Mouse (Mus musculus) bone marrow, adult 2 months (tissue): Measurements from ENCODE around the gene Tmem208.

ENCODE experiments used
- CTCF ChIP-seq: fragments of 200-500 bp; IDR thresholded peaks from 2 replicates; pipeline ENCODE4 v1.5.1; 2011; ENCODE audit warnings: low read length, control low read depth; ENCODE audit not compliant: control insufficient read depth, insufficient read depth
- POLR2A ChIP-seq: fragments of 200-500 bp; IDR thresholded peaks from 2 replicates; pipeline ENCODE4 v1.6.1; 2011; ENCODE audit warnings: low read depth, mild to moderate bottlenecking, control low read depth, low read length, borderline replicate concordance; ENCODE audit not compliant: control insufficient read depth

DNA sequence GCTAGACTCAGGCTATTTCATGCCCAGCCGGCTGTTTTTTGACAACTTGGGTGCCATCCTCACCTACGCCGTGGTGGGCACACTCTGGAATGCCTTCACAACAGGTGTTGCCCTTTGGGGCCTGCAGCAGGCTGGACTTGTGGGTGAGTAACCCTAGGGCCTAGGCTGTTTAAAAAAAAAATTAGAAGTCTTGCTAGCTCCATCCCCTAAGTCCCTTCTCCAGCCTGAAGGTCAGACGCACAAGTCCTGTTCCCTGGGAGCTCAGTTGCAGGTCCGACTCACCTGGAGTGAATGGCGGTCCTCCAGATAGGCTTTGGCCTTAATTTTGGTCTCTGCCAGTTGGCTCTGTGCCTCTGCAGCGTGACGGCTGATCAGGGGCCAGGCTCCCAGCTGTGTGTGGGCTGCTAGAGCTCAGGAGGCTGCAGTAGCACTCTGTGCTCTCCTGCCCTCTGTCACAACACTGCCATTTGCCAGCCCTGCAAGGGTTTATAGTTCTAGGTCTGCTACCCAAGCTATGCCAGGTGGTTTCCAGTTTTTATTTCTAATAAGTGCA is 27.5 kb downstream of the Tmem208 start:
- TF ChIP-seq CTCF (no peak), POLR2A (no peak)
